Mouse (Mus musculus) spleen, adult 18-20 months (tissue): ENCODE results near the gene Polr1b.
A peak's percentile ranks its signal among the peaks of the same experiment; 100 is the strongest.

Source experiments
- DNase-seq, 2 experiments: peaks; one replicate each; pipeline ENCODE4 v3.0.0; 2022; ENCODE audit warnings: mixed read lengths in 2 of 2

Gene Polr1b

GRCm38 (mm10) chr2:129118061-129118460, 17.3 kb downstream of the Polr1b start:
- DNase-seq = no peak

DNA sequence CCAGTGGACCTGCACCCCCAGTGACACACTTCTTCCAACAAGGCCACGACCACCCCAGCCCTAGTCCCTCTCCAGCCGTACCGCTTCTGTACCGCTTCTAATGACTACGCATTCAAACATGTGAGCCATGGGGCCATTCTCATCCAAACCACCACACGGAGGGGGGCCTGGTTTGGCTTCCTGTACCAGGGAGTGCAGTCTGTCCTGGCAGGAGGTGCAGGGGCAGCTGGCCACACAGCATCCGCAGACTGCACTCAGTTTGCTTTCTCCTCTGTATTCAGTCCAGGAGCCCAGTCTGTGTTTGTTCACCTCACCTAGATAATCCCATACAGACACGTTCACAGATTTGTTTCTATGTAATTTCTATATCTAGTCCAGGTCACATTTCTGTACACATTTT, 21.2 kb downstream of the Polr1b start:
- no peak for DNase-seq

DNA sequence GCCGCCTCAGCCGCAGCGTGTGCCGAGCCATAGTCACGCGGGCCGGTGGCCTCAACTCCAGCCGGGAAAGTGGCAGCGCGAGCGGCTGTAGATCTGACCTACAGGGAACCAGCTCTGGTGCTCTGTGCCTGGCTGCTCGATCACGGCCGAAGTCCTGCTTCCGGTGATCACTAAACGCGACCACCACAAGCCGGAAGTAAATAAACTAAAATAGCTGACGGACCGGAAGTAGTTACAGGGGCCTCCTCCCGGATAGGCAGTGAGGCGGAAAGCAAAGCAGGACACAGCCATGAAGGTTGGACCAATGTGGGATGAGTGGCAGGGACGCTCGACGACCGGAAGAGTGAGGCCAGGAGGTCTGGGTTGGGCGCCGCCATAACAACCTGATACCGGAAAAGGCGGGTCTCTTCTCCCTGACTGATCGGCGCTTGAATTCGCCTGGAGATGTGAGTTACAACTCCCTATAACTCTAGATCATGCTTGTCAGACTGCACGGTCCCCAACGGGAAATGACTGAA, 28.7 kb downstream of the Polr1b start, which contains the start of gene Chchd5:
Gene Chchd5 (plus strand): TSS at position 289 of the 518 bp plus-strand sequence.
- DNase-seq = peak; percentile 72 to 74

GRCm38 (mm10) chr2:129129987-129130545, 29.3 kb downstream of the Polr1b start:
- peak; percentile 24 to 36 for DNase-seq

DNA sequence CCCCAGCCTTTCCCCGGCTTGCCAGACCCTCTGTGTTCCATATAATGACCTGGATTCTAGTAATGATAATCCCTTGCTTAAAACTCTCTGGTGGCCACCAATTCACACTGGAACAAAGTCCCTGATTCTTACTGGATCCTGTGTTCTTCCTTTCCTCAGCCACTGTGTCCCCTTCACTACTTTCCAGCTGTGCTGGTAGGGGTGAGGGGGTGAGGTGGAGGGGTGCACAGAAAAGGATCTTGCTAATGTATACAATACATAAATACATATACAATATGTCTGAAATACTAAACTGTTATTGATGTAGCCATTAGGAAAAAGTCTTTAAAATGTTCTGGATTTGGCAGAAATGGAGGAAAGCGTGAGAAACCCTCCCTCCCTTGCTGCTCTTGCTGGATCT, 30.0 kb downstream of the Polr1b start:
- DNase-seq = no peak

- DNase-seq = no peak
Observed at GRCm38 (mm10) chr2:129132231-129132630, 31.4 kb downstream of the Polr1b start.

GRCm38 (mm10) chr2:129133006-129133805, 32.4 kb downstream of the Polr1b start:
- DNase-seq = no peak

- DNase-seq = no peak
Observed at GRCm38 (mm10) chr2:129139906-129140305, 39.1 kb downstream of the Polr1b start.

- DNase-seq = no peak
Observed at GRCm38 (mm10) chr2:129148836-129149235, 48.0 kb downstream of the Polr1b start.

DNA sequence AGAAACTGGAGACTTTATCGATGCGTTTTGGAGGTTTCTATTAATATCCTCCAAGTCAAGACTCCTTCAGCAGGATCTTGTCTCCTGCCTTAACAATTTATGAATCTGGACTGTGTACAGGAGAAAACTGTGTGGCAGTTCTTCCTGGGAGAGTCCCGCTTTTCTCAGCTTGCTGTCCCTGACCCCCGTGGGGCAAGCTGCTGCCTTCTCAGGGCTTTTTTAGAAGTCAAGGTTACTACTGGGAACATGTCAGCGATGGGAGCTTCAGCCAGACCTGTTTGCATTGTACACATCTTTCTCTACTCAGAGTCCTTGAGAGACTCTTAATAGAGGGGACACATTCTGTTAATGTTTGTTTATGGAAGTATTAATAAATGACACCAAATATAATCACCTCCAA, 49.6 kb downstream of the Polr1b start:
- DNase-seq = no peak

DNA sequence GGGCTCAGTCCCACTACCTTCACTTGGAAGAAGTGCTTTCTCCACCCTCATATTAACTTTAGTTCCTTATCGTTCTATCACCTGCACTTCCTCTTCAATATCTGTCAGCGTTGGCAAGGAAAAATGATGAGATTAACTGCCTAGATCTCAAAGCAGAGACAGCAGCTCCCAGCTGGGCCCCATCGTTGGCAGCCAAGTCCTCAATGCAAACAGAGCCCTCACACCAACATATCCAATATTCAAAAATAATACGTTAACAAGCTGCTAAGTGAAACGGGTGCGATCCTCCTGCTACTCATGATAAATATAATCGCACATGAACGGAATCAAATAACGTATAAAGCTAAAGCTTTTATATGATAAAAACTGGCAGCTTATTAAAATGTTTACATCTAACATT, 50.3 kb downstream of the Polr1b start:
- no peak for DNase-seq

DNA sequence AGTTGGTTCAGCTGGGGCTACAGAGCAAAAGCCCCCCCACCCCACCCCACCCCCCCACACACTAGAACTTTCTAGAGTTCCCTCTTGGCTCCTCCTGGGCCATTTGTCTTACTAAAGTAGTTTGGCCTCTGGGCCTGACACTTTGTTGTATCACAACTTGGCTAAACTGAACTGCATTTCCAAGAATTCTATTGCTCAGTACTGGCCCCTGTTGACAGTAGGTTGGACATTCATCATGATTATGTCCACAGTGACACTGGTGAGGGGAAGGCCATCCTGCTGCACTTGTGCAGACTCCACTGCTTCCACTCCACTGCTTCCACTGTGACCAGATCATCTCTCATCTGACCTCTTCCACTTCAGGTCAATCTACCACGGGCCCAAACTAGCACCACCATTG, 52.0 kb downstream of the Polr1b start:
- no peak for DNase-seq

DNA sequence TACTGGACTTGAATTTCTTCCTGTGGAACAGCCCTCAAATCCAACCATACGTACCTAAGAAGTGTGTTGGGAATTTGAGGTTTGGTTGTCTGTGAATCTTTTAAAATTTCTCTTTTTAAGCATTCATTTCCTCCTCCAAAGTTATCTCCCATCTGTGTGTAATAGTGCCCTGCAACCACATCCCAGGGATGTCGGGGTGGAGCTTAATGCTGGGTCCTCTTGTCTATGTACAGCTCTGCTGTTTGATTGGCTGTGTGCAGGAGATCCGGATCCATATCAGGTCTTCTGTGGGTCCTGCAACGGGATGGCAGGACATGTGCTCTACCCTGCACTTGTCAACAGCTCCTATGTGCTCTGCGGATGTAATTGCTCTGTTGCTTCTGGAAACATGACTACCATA, 64.0 kb downstream of the Polr1b start:
- DNase-seq = no peak

GRCm38 (mm10) chr2:129166466-129167463, 66.0 kb downstream of the Polr1b start:
- no peak for DNase-seq

DNA sequence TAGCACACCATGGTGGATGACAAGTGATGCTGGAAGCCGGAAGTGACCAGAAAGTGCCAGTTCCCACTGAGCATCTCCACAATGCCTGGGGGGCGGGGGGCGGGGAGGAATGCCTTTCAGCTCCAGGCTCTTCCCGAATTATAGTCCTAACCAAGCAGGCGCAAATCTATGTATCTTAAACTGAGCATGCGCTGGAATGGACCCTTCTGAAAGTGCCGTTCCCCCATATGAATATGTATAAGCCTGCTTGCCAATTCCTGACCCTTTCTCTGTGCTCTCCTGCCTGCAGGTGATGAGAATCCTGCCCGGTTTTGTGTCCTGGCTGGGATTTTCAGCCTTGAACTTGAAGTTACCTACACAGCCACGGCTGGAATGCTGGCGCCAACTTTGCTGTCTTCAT, 72.6 kb downstream of the Polr1b start:
- no peak for DNase-seq

DNA sequence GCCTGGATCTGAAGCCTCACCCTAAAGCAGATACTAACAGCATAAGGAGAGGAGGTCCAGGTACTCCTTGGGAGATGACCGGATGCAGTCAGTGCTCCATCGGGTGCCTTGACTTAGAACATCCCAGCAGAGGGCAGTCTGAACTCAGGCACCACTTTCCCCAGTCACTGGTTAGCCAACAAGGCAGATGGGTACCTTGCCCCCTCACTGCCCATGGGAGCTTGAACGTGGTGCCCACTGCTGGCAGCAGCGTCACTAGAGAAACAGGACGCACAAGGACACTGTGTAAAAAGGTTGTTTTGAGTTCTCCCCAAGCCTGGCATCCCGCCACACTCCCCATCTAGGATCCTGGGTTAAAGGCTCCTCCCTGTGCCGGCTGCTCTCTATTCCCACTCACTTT, 73.7 kb downstream of the Polr1b start:
- peak; percentile 32 to 51 for DNase-seq

- DNase-seq = no peak
Observed at GRCm38 (mm10) chr2:129175636-129176035, 74.8 kb downstream of the Polr1b start.
